Mouse (Mus musculus) layer of hippocampus, adult 18-20 months (tissue): Measurements from ENCODE around the gene Ergic1. TPM values are rescaled to one million over a fixed set of nuclear protein-coding genes. Genes with fewer than 3 reads are reported as not detected.

Source experiments
- DNase-seq, 2 experiments: peaks; one replicate each; pipeline ENCODE4 v3.0.0; 2022; ENCODE audit warnings: low spot score in 2 of 2
- total RNA-seq, 2 experiments: library from RNA; stranded (reverse); gene quantifications; 2 replicates each; pipeline ENCODE4 v1.2.3; 2021

Ergic1 gene
- total RNA-seq, 2 experiments from 2014 or later, result 120 to 129 TPM

- no peak for DNase-seq
Observed at GRCm38 (mm10) chr17:26537722-26538471, 23.4 kb upstream of the Ergic1 start.

GRCm38 (mm10) chr17:26540083-26540482 is 21.2 kb upstream of the Ergic1 start:
- no peak for DNase-seq

- DNase-seq, result no peak
Observed at GRCm38 (mm10) chr17:26544319-26544963, 16.8 kb upstream of the Ergic1 start.

GRCm38 (mm10) chr17:26547771-26548170 is 13.5 kb upstream of the Ergic1 start:
- DNase-seq, result no peak

- no peak for DNase-seq
Observed at GRCm38 (mm10) chr17:26548566-26548965, 12.7 kb upstream of the Ergic1 start.

GRCm38 (mm10) chr17:26549148-26549809 is 12.0 kb upstream of the Ergic1 start:
- DNase-seq, result no peak

GRCm38 (mm10) chr17:26551104-26551503 is 10.2 kb upstream of the Ergic1 start:
- DNase-seq, result no peak

- no peak for DNase-seq
Observed at GRCm38 (mm10) chr17:26553033-26553432, 8.3 kb upstream of the Ergic1 start.

- no peak for DNase-seq
Observed at GRCm38 (mm10) chr17:26560526-26561289, 581 bp upstream of the Ergic1 start.

- no peak for DNase-seq
Observed at GRCm38 (mm10) chr17:26561651-26562181, 427 bp downstream of the Ergic1 start, which contains the start of gene Dusp1. Dusp1 (minus strand) TSS chr17:26562128.

- DNase-seq, result no peak
Observed at GRCm38 (mm10) chr17:26562292-26562691, 1.0 kb downstream of the Ergic1 start.

GRCm38 (mm10) chr17:26563476-26563875 is 2.2 kb downstream of the Ergic1 start:
- no peak for DNase-seq

GRCm38 (mm10) chr17:26564439-26564838 is 3.1 kb downstream of the Ergic1 start:
- no peak for DNase-seq

- DNase-seq, result no peak
Observed at GRCm38 (mm10) chr17:26567142-26567817, 6.0 kb downstream of the Ergic1 start.

- DNase-seq, result no peak
Observed at GRCm38 (mm10) chr17:26567818-26568173, 6.5 kb downstream of the Ergic1 start.

GRCm38 (mm10) chr17:26569594-26570350 is 8.5 kb downstream of the Ergic1 start:
- DNase-seq, result no peak

GRCm38 (mm10) chr17:26570651-26571118 is 9.4 kb downstream of the Ergic1 start:
- DNase-seq, result no peak

- DNase-seq, result no peak
Observed at GRCm38 (mm10) chr17:26571377-26571776, 10.1 kb downstream of the Ergic1 start.

- no peak for DNase-seq
Observed at GRCm38 (mm10) chr17:26572265-26572664, 11.0 kb downstream of the Ergic1 start.

GRCm38 (mm10) chr17:26574118-26574517 is 12.8 kb downstream of the Ergic1 start:
- DNase-seq, result no peak
